Mouse (Mus musculus): ENCODE results near the gene Snx20. TPM values are rescaled to one million over a fixed set of nuclear protein-coding genes. Genes with fewer than 3 reads are reported as not detected.

The Snx20 gene
- polyA plus RNA-seq, 1 experiment: not detected

DNA sequence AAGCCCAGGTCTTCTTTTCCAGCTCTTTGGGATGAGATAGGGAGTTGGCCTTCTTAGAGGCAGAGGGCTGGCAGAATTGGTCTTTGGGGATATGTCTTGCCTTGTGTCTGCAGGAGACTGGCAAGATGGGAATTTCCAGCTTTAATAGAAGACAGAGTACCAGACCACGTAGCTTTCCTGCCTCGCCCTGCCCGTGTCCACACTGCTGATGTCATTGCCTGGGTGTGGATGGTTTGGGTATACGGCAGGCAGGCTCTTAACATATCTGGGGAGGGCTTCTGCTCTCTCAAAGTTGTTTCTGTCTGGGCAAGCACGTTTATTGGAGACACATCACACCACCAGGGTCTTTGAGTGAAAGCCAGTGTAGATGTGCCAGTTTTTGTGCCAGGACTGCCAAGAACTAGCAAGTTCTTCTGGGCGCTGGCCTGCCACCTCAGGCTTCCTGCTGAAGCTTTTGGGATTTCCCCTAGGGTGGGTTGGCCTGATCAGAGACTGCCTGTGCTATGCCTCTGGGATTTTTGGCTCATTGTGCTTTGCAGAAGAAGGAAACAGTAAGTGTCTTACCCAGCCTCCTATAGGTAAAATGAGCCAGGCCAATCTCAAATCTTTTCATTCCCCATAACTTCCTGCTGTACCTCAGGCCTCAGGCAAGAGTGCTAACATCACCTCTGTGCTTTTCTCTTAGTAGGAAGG is 14.2 kb upstream of the Snx20 start:
- Histone ChIP-seq H3K36me3 (ENCODE audit: control insufficient read depth, insufficient read depth, low read length, poor library complexity, severe bottlenecking) (no peaks in the 10 kb centered on the region), H3K27ac (ENCODE audit: insufficient read depth, low read length) (no peak overlapping the region), H3K4me3 (ENCODE audit: low read depth, low read length) (no peak overlapping the region), H3K9ac (ENCODE audit: low read depth, poor library complexity, severe bottlenecking) (no peak overlapping the region), H3K27me3 (ENCODE audit: control insufficient read depth, insufficient read depth, low read length, poor library complexity, severe bottlenecking) (no peaks in the 10 kb centered on the region; the same call in 1 of the 2 replicates), H3K9me3 (replicated peaks; ENCODE audit: control insufficient read depth, insufficient read depth, low read length, poor library complexity, severe bottlenecking) (no peaks in the 10 kb centered on the region), H3K4me1 (ENCODE audit: control insufficient read depth, insufficient read depth, low read length) (peaks cover 1% of the 10 kb centered on the region)
- no peak for TF ChIP-seq EP300 (IDR thresholded peaks at IDR 0.05; ENCODE audit: insufficient read depth, low read depth, low read length)
- TF ChIP-seq CTCF (IDR thresholded peaks at IDR 0.05; ENCODE audit: low read depth, low read length): no peak
- TF ChIP-seq POLR2A (IDR thresholded peaks at IDR 0.05; ENCODE audit: insufficient read depth, low read length): no peak

DNA sequence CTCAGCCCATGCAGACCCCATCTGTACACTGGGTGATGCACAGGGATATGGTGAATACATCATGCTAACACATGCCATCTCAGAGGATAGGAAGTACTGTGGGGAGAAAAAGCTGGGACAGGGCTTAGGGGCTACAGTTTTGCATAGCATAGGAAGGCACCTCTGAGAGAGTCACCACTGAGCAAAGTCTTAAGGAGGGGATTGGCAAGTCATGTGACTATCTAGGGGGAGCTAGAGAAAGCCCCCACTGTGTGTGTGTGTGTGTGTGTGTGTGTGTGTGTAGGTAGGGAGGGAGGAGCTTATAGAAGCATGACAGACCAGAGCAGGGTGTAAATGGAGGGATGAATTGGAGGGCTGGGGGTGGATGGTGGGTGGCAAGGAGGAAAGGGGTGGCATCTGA is 12.4 kb upstream of the Snx20 start:
- TF ChIP-seq CTCF (IDR thresholded peaks at IDR 0.05; ENCODE audit: low read depth, low read length) (no peak), POLR2A (IDR thresholded peaks at IDR 0.05; ENCODE audit: insufficient read depth, low read length) (no peak), EP300 (IDR thresholded peaks at IDR 0.05; ENCODE audit: insufficient read depth, low read depth, low read length) (no peak)

DNA sequence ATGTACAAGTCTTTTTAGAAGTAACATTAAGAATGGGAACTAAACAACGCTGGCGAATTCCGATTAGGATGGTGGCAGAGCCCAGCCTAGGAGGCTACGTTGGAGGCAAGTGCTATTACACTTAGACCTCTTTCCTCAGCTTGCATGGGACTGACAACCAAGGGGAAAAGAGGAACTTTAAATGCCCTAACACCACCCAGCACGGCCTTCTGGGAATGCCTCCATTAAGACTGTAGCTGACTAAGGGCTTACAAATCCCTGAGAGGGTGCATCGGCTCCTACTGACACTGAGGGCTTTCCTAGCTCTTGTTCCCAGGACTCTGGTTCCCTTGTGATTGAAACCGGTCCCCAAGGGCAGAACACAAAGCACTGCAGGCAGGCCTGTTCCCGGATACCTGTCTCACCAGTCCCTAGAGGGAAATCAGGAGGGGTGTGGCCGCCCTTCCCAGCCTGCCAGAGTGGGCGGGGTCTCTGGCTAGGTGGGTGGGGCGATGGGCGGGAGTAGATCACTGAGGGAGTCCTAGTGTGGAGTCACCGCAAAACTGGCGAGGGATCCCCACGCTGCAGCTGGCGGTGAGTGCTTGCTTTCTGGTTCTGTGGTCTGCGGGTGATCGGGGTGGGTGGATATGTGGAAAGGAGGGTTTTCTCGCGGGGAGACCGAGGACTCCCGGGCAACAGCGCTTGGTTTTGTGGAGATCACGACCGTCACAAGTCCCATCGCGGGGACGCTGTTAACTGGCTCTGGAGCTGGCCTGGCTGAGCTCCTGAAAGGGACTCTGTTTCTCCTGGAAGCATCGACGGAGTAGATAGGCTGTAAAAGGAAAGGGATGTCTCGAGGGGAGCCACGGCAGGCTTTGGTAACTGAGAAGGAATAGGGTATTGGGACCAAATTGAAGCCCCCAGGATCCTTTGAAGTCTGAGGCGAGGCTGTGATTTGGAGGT is 11.2 kb upstream of the Snx20 start, which contains the start of gene Nod2:
Gene Nod2, plus strand, starts transcription at position 479 of the 942 bp plus-strand sequence.
- no peaks in the 10 kb centered on the region; the same call in 1 of the 2 replicates for H3K27me3 ChIP-seq (ENCODE audit: control insufficient read depth, insufficient read depth, low read length, poor library complexity, severe bottlenecking)
- peak; percentile 16 for TF ChIP-seq POLR2A (IDR thresholded peaks at IDR 0.05; ENCODE audit: insufficient read depth, low read length)
- no peak for TF ChIP-seq CTCF (IDR thresholded peaks at IDR 0.05; ENCODE audit: low read depth, low read length)
- TF ChIP-seq EP300 (IDR thresholded peaks at IDR 0.05; ENCODE audit: insufficient read depth, low read depth, low read length): peak; percentile 71
- peak within 1 kb of the TSS; percentile 33 for H3K27ac ChIP-seq (ENCODE audit: insufficient read depth, low read length)

More for the DNA sequence above, 12.4 kb upstream of the Snx20 start:
- peaks cover 1% of the 10 kb centered on the region for H3K4me1 ChIP-seq (ENCODE audit: control insufficient read depth, insufficient read depth, low read length)
- no peaks in the 10 kb centered on the region for H3K36me3 ChIP-seq (ENCODE audit: control insufficient read depth, insufficient read depth, low read length, poor library complexity, severe bottlenecking)
- no peaks in the 10 kb centered on the region for H3K9me3 ChIP-seq (replicated peaks; ENCODE audit: control insufficient read depth, insufficient read depth, low read length, poor library complexity, severe bottlenecking)
- no peak overlapping the region for H3K9ac ChIP-seq (ENCODE audit: low read depth, poor library complexity, severe bottlenecking)
- H3K27ac ChIP-seq (ENCODE audit: insufficient read depth, low read length): no peak overlapping the region
- H3K27me3 ChIP-seq (ENCODE audit: control insufficient read depth, insufficient read depth, low read length, poor library complexity, severe bottlenecking): no peaks in the 10 kb centered on the region; the same call in 1 of the 2 replicates
- H3K4me3 ChIP-seq (ENCODE audit: low read depth, low read length): no peak overlapping the region

DNA sequence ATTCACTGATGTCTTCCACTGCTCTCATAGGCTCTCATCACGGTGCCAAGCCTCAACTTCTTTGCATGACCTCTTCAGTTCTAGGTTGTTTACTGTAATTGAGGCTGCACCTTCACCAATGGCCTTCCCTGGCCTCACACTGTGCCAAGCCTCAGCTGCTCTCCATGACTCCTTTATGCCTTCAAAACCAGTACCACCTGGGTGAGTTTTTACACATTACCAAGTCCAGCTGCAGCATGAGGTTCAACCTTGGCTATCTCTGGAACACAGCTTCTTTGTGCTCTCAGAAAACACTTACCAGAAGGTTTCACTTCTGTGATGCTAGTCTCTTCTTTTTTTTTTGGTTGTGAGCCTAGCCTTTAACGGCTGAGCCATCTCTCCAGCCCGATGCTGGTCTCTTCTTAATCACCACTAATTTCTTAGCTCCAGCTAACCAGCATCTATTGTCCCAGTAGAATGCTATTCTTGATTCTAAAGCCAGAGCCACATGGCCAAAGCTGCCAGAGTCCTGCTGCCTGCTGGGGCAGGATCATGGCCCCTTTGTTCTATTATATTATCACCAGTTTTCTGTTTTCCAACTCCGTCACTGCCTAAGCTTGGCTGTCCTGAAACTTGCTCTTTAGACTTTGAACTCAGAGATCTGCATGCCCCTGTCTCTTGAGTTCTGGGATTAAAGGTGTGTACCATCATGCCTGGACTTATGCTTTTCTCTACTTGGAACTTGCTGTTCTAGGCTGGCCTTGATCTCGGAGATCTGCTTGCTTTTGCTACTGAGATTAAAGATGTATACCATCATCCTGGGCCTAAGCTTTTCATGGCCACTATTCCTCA is 7.0 kb upstream of the Snx20 start:
- H3K9ac ChIP-seq (ENCODE audit: low read depth, poor library complexity, severe bottlenecking): no peak overlapping the region
- no peak overlapping the region for H3K27ac ChIP-seq (ENCODE audit: insufficient read depth, low read length)
- H3K9me3 ChIP-seq (replicated peaks; ENCODE audit: control insufficient read depth, insufficient read depth, low read length, poor library complexity, severe bottlenecking): no peaks in the 10 kb centered on the region
- no peak overlapping the region for H3K4me3 ChIP-seq (ENCODE audit: low read depth, low read length)
- no peaks in the 10 kb centered on the region for H3K27me3 ChIP-seq (ENCODE audit: control insufficient read depth, insufficient read depth, low read length, poor library complexity, severe bottlenecking)
- TF ChIP-seq EP300 (IDR thresholded peaks at IDR 0.05; ENCODE audit: insufficient read depth, low read depth, low read length) (no peak), POLR2A (IDR thresholded peaks at IDR 0.05; ENCODE audit: insufficient read depth, low read length) (no peak), CTCF (IDR thresholded peaks at IDR 0.05; ENCODE audit: low read depth, low read length) (no peak)
- no peaks in the 10 kb centered on the region for H3K36me3 ChIP-seq (ENCODE audit: control insufficient read depth, insufficient read depth, low read length, poor library complexity, severe bottlenecking)
- H3K4me1 ChIP-seq (ENCODE audit: control insufficient read depth, insufficient read depth, low read length): peaks cover 1% of the 10 kb centered on the region

More for the DNA sequence above, 11.2 kb upstream of the Snx20 start, which contains the start of gene Nod2:
- Histone ChIP-seq H3K9ac (ENCODE audit: low read depth, poor library complexity, severe bottlenecking) (peak within 1 kb of the TSS; percentile 49), H3K36me3 (ENCODE audit: control insufficient read depth, insufficient read depth, low read length, poor library complexity, severe bottlenecking) (no peaks in the 10 kb centered on the region), H3K4me1 (ENCODE audit: control insufficient read depth, insufficient read depth, low read length) (peaks cover 1% of the 10 kb centered on the region), H3K9me3 (replicated peaks; ENCODE audit: control insufficient read depth, insufficient read depth, low read length, poor library complexity, severe bottlenecking) (no peaks in the 10 kb centered on the region), H3K4me3 (ENCODE audit: low read depth, low read length) (peak within 1 kb of the TSS; percentile 76)

DNA sequence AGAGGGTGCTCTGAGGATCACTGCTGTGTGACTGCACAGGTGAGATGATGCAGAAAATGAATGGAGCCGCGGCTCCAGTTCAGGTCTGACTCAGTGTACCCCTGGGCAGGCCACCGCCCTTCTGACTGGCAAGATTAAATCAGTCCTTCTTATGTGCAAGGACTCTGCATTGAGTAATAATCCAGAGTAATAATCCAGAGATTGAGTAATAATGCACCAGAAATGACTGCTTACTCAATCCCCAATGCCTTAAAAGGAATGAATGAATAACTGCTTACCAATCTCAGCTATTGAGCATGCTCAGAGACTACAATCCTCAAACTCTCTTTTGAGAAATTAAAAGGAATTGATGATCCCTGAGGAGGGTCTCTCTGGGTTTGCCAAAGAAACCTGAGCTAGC is 3.0 kb upstream of the Snx20 start:
- TF ChIP-seq EP300 (IDR thresholded peaks at IDR 0.05; ENCODE audit: insufficient read depth, low read depth, low read length) (no peak), CTCF (IDR thresholded peaks at IDR 0.05; ENCODE audit: low read depth, low read length) (no peak), POLR2A (IDR thresholded peaks at IDR 0.05; ENCODE audit: insufficient read depth, low read length) (no peak)
- Histone ChIP-seq H3K36me3 (ENCODE audit: control insufficient read depth, insufficient read depth, low read length, poor library complexity, severe bottlenecking) (no peaks in the 10 kb centered on the region), H3K27ac (ENCODE audit: insufficient read depth, low read length) (no peak overlapping the region), H3K4me1 (ENCODE audit: control insufficient read depth, insufficient read depth, low read length) (no peaks in the 10 kb centered on the region), H3K9me3 (replicated peaks; ENCODE audit: control insufficient read depth, insufficient read depth, low read length, poor library complexity, severe bottlenecking) (no peaks in the 10 kb centered on the region), H3K9ac (ENCODE audit: low read depth, poor library complexity, severe bottlenecking) (no peak overlapping the region), H3K27me3 (ENCODE audit: control insufficient read depth, insufficient read depth, low read length, poor library complexity, severe bottlenecking) (no peaks in the 10 kb centered on the region), H3K4me3 (ENCODE audit: low read depth, low read length) (no peak overlapping the region)
